Mouse (Mus musculus) 3134 (cell line): ENCODE measurements around the gene Rnf150.

Experiments used
- DNase-seq: peaks from one replicate; pipeline ENCODE4 v3.0.0-alpha.2; 2011; ENCODE audit warnings: low spot score; ENCODE audit not compliant: insufficient read length; ENCODE audit errors: extremely low read depth

Gene Rnf150

DNA sequence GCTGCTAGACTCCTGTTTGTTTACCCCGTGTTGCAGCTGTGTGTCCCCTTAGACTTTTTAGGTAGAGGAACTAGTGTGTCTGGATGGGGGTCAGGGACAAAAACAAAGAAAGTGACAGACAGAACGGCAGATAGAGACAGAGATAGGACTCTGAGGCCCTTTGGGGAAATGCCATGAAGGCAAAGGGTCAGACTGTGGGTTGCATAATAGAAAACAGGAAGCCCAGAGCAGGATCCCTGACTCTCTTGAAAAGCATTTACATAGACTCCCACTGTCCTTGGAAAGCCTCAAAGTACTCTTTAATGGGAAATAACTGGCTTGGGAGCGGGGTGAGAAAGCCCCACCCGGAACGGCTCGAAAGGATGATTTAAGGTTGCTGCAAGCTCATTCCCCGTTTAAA lies 246.6 kb downstream of the Rnf150 start:
- no peak for DNase-seq

DNA sequence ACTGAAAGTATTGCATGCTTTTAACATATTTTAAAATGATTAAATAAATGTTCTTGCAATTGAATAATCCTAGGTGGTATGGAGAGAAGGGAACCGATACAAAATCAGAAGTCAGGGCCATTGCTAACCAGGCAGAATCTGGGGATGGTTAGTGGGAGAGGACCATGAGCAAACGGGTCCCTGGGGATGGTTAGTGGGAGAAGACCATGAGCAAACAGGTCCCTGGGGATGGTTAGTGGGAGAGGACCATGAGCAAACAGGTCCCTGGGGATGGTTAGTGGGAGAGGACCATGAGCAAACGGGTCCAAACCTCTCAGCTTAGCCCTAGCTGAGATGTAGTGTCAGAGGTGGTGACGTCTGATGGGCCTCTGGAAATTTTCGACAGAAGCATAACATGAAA lies 247.0 kb downstream of the Rnf150 start:
- no peak for DNase-seq

DNA sequence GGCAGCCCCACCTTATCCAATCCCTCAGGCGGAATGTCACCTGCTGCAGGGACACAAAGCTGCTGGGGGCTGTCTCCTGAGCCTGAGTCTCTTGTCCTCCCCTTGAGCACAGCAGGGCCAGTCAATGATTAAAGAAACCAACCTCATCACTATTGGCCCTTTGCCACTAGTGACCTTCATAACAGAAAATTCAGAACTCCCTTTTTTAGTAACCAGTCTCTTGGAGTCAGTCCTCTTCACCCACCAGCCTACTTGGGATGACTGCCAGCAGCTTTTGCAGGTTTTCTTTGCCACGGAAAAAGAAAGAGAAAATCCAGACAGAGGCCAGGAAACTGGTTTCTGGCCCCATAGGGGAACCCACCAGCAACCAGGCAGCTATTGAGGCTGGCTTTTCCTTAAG lies 271.9 kb downstream of the Rnf150 start:
- no peak for DNase-seq

DNA sequence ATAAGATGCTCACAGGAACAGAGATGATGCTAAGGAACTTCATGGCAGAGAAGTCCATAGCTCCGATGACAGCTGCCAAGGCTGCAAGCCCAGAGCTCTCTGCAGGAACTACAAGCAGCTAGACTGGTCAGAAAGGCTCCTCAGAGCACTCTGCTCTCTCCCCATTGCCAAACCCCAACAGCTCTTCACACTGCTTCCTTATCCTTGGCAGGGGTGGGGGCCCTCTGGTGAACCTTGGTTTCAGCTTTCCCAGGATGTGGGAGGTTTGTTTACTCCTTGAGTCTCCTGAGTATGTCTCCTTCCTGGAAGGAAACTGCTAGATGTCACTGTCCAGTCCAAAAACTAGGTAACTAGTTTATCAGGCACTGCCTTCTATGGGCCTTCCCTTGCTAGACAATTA lies 276.9 kb downstream of the Rnf150 start:
- DNase-seq, result no peak

DNA sequence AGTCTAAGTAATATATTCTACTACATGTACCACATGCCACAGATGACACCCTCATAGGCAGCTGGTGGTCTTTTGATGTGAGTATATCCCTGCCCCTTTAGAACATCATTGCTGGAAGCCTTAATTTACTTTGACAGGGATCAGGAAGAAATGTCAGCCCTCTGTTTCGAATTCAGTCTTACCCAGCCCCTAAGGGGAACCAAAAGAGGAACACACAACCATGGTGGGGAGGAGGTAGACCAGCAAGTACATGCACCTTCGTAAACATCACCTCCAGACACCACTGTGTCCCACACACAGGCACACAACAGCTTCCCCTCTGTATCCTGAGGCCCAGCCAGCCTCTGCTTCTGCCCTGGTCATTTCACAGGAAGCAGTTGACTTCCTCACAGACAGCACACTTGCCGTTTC lies 277.6 kb downstream of the Rnf150 start:
- no peak for DNase-seq
